14 mouse cellular contexts compared by ENCODE assay signal in the genomic region with DNA sequence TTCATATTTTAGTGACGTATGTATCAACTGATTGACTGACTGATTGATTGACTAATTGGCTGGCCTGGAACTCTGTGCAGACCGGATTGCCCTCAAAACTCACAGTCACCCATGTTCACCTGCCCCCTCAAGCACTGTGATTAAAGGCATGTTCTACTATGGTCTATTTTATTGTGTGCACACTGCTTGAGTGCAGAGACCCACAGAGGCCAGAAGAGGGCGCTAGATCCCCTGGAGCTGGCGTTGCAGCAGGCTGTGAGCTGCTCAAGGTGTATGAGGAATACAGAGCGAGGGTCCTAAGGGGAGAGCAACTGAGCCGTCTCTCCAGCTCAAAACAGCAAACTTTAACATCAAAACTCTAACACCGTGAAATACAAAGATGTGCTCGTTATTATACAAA.
DNase-seq lines count a peak whose midpoint lies in the region; ATAC-seq and TF ChIP-seq lines count a peak whose summit lies in the region.
"Had no signal": no experiment of that assay in that cellular context is flagged by ENCODE, and none has a peak within 500 bp of the region (broad histone marks: within the 10 kb centered on the region; RNA-seq: fewer than 3 reads in every experiment).

No protein-coding gene starts in this region.

- H3K9ac ChIP-seq in liver, adult 2 months (ENCODE audit: low read depth, low read length) = no peak overlapping the region
- H3K9ac ChIP-seq: hindbrain, embryonic 14.5 days; kidney, embryonic 15.5 days had no signal

- ATAC-seq in CD4-positive, CD25-positive, alpha-beta regulatory T cell, adult 4 months = no peak

- no peaks in the 10 kb centered on the region for H3K4me1 ChIP-seq in liver, adult 2 months (ENCODE audit: control insufficient read depth, insufficient read depth, low read length)

- peak; percentile 11 for DNase-seq in CD4-positive, CD25-positive, alpha-beta regulatory T cell, adult 2 months (ENCODE audit: low read depth, low spot score)
- no peak for DNase-seq in liver, adult 2 months (ENCODE audit: extremely low read depth, low read depth, low spot score)
- DNase-seq in liver = no peak
- peak; percentile 12 for DNase-seq in thymus, postnatal 25 days
- DNase-seq in thymus, postnatal 10 days (ENCODE audit: low spot score in 2 of 2) = no peak
- no peak for DNase-seq in frontal cortex, postnatal 10 days (ENCODE audit: low spot score in 2 of 2)
- DNase-seq in heart, adult 18-20 months = no peak
- DNase-seq: adrenal gland, adult 2 months; cerebellum, adult 9-11 months; layer of hippocampus, adult 9-11 months; thymus, postnatal 4 days had no signal

- no peaks in the 10 kb centered on the region for H3K36me3 ChIP-seq in liver, adult 2 months (ENCODE audit: control insufficient read depth, insufficient read depth, low read length)
- H3K36me3 ChIP-seq: kidney, embryonic 15.5 days had no signal

- TF ChIP-seq POLR2A in liver, adult 2 months (IDR thresholded peaks at IDR 0.05; ENCODE audit: extremely low read depth, insufficient read depth, low read length) = no peak

- H3K27ac ChIP-seq in liver, adult 2 months (replicated peaks; ENCODE audit: insufficient read depth, low read depth, low read length) = no peak overlapping the region
- H3K27ac ChIP-seq: hindbrain, embryonic 14.5 days; kidney, embryonic 15.5 days had no signal

- H3K79me2 ChIP-seq in liver, adult 2 months (ENCODE audit: control insufficient read depth, insufficient read depth, low read length) = no peaks in the 10 kb centered on the region

- H3K27me3 ChIP-seq in liver, adult 2 months (ENCODE audit: control insufficient read depth, insufficient read depth, low read length) = no peaks in the 10 kb centered on the region; the same call in 1 of the 2 replicates
- H3K27me3 ChIP-seq: kidney, embryonic 15.5 days had no signal

- peak; percentile 15; the same call in 1 of the 2 replicates for TF ChIP-seq CTCF in liver, adult 2 months (IDR thresholded peaks at IDR 0.05; ENCODE audit: low read depth, low read length)

- no peak overlapping the region for H3K4me3 ChIP-seq in liver, adult 2 months (ENCODE audit: insufficient read depth, low read depth, low read length)
- H3K4me3 ChIP-seq: kidney, embryonic 15.5 days had no signal

- WGBS in liver, adult 2 months = 89% methylated on average over 8 of the region's 8 CpGs

Comparison
In these comparisons a context has a peak if more than half of its experiments do, and no peak if none do; other contexts are left out.
1. DNase-seq: peak in CD4-positive, CD25-positive, alpha-beta regulatory T cell, adult 2 months (single experiment) and thymus, postnatal 25 days (single experiment); none in liver, adult 2 months (single experiment), liver (single experiment), thymus, postnatal 10 days (0 of 2), frontal cortex, postnatal 10 days (0 of 2) and heart, adult 18-20 months (0 of 2).